Mouse (Mus musculus) neutrophil, adult 83 days (primary cell): Measurements from ENCODE around the gene Sdha. TPM values are rescaled to one million over a fixed set of nuclear protein-coding genes. Genes with fewer than 3 reads are reported as not detected.

ENCODE experiments used
- total RNA-seq, 2 experiments: library from RNA; stranded (reverse); gene quantifications; one replicate each; pipeline ENCODE4 v1.2.4; 2023

Sdha gene
- 10 to 100 TPM; 88.1 to 92.7 TPM for total RNA-seq

DNA sequence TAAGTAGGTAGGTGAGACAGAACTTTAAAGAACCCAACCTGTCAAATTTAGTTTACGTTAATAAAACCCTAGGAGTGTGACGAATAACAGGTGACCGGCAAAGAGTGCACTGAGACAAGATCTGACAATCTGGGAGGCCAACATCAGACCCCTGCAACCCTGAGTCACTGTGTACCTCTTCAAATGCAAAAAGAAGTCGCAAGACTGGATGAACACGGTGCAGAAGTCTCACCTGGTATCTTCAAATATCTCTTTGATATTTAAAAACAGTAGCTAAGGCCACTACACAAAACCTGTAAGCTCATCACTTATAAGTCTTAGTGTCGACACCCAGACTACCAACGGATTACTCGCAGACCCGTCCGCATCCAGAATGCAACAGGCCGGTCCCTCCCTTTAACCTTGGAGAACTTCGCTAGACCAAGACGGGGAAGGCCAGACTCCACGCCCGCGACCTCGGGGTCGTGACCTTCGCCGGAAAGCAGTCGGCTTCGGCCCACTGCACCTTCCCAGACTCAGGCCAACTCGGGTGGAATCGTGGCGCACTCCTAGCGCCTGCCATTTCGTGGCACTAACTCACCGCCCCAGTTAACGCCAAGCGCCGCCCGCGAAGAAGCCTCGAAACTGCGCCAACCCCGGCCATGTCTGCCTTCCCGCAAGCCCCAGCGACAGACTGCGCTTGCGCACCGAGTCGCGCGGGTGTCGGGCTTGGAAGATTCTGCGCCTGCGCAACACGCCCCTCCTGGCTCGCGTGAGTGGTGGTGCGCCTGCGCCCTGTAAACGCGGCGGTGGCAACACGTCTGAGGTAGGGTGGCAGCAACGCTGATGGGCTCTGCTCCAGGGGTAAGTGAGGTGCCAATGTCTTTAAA is at the start of gene Sdha, which contains the start of gene Ccdc127:
Gene Sdha (minus strand): TSS at position 715 of the 869 bp plus-strand sequence.
Gene Ccdc127 (plus strand): TSS at position 744 of the 869 bp plus-strand sequence.

GRCm38 (mm10) chr13:74399298-74399839 is 49.3 kb upstream of the Sdha start, which contains the start of gene Ftl1-ps1:
Gene Ftl1-ps1 (plus strand): TSS chr13:74399694.

DNA sequence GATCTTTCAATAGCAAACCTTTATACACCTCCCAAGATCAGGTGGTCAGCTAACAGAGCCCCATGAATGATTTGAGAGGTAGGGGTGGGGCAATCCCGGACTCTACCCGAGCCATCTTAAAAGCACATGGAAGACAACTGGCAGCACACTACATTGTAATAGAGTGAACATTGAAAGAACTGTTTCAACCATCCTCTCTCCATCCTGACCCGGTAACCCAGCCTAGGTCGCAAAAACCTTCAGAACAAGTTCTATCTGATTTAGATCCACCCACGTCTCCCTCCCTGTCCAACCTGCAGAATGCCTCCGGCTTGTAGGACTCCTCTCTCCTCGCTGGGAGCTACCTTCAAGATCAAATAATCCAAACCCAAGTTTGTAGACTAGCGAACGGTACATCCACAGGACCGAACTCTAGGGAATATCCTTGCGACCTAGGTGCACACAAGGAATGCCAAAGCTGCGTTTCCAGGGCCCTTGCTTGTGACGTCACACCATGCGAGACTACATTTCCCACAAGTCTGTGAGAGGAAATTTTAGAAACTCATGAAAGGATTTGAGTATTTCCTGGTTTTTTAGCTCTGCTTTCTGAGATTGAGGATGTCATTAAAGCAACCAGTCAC is 40.4 kb upstream of the Sdha start, which contains the start of gene Zfp72:
Gene Zfp72 (minus strand): TSS at position 466 of the 620 bp plus-strand sequence.

GRCm38 (mm10) chr13:74363859-74364235 is 13.8 kb upstream of the Sdha start, which contains the start of gene Lrrc14b:
Gene Lrrc14b (minus strand): TSS chr13:74364005.

GRCm38 (mm10) chr13:74317170-74317849 is 32.8 kb downstream of the Sdha start, which contains the start of gene Pdcd6:
Gene Pdcd6 (minus strand): TSS chr13:74317580.

GRCm38 (mm10) chr13:74292167-74292566 is 57.9 kb downstream of the Sdha start, which contains the start of gene Ahrr:
Gene Ahrr (minus strand): TSS chr13:74292331.

Other genes starting within 250 kb of the Sdha start
- not detected for gene Slc9a3, start 228.8 kb downstream of the Sdha start, total RNA-seq
- 10 to 100 TPM; 45.5 to 51.2 TPM for gene Exoc3, start 141.5 kb downstream of the Sdha start, total RNA-seq
- gene Ahrr, start 57.9 kb downstream of the Sdha start, total RNA-seq: under 1 TPM; 0.51 to 0.88 TPM
- 100 to 1,000 TPM in 1 of 2 experiments, 10 to 100 TPM in 1; 75.6 to 102 TPM for gene Pdcd6, start 32.7 kb downstream of the Sdha start, total RNA-seq
- 10 to 100 TPM; 14.0 to 15.3 TPM for gene Ccdc127, start within 50 bp of the Sdha start, total RNA-seq
- not detected for gene Lrrc14b, start 13.7 kb upstream of the Sdha start, total RNA-seq
- gene Zfp72, start 40.6 kb upstream of the Sdha start, total RNA-seq: under 1 TPM; 0.15 to 0.49 TPM
- gene Ftl1-ps1, start 49.4 kb upstream of the Sdha start, total RNA-seq: 1,000 to 10,000 TPM; 1,577 to 1,688 TPM
- gene Zfp825, start 143.7 kb upstream of the Sdha start, total RNA-seq: 1 to 10 TPM; 7.1 to 7.7 TPM